Mouse (Mus musculus) spleen, adult 18-20 months (tissue): Measurements from ENCODE around the gene Gfy.
"Not testable (repeated sequence)": the region's sequence is repeated elsewhere in the genome, so short reads cannot be mapped to it uniquely, and the experiment has no call there.

Source experiments
- DNase-seq, 2 experiments: peaks; one replicate each; pipeline ENCODE4 v3.0.0; 2022; ENCODE audit warnings: mixed read lengths in 2 of 2

The Gfy gene

DNA sequence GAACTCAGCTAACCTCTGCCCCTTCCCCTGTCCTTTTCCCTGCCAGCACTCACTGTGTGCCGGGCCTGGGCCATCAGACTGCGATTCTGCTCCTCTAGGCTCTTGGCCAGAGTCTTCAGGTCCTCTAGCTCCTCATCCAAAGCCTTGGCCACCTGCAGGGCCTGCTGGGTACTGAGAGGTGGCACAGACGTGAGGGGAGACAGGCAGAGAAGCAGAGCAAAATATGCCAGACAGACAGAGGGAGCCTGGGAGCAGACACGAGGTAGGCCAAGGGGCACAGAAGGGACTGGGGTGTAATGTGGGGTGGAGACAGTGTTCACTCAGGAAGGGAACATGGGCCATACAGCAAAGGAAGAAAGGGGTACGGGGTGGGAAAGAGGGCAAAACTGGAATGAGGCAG, 14.0 kb upstream of the Gfy start:
- DNase-seq, result no peak

DNA sequence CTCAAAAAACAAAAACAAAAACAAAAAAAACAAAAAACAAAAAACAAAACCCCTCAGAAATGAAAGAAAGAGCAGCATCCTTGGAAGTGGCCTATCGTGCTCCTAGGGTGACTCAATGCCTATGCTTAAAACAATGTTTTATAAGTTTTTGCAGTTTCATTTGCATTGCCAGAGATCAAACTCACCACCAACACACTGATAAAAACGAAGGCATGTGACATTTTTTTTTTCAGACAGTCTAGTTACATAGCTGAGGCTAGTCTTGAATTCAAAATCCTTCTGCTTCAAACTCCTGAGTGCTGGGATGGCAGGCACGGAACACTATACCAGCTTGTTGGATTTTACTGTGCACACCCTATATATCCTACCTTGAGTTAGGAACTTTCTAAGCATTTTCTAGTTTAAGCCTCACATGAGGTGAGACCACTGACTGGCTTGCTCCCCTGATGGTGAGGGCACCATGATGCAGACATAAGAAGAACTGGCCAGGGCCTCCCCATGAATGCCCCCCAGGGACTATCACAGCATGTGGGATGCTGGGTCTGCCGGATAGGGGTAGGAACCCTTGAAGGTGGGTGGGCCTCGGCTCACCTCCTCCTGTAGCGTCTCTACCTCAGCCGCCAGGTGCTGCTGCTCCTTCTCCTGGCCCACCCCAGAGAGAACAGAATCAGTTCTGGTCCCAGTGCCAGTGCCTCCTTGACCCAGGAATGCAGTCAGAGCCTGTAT, 13.4 kb upstream of the Gfy start:
- no peak for DNase-seq

DNA sequence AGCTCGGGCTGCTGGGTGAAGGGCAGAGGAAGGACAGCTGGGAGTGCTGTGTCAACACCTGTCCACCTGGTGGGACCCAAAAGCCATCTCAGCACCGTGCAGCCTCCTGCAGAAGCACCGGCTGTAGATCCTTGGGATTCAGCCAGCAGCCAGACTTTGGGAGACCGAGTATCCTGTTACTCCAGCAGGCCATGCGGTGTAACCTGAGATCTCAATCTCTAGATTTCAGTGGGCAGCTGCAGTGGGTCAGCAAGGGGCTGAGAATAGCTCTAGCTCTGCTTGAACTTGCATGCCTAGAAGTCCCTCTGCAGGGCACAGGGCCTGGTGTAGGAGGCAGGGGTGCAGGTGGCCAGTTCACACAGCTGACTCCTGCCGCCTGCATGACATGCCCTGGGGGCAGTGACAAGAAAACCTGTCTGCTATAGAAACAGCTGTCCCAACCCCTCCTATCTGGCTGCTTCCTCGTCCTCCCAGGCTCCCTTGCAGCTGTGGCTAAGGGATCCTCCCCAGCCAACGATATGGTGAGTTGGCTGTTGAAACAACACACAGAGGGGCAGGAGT, 12.5 kb upstream of the Gfy start:
- DNase-seq, result no peak

DNA sequence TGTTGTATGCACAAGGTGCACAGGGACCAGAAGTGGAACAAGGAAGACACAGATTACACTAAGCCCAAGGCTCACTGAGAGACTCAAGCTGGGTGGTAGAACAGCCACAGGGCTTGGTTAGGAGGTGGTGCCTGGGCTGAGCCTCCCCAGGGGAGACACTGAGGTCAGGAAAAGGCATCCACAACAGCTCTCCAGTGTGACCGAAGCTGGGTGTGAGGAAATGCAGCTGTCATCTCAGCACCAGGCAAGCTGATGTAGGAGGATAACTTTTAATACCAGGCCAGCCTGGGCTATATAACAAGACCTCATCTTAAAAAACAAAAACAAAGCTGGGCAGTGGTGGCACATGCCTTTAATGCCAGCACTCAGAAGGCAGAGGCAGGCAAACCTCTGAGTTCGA, 11.8 kb upstream of the Gfy start:
- no peak for DNase-seq

DNA sequence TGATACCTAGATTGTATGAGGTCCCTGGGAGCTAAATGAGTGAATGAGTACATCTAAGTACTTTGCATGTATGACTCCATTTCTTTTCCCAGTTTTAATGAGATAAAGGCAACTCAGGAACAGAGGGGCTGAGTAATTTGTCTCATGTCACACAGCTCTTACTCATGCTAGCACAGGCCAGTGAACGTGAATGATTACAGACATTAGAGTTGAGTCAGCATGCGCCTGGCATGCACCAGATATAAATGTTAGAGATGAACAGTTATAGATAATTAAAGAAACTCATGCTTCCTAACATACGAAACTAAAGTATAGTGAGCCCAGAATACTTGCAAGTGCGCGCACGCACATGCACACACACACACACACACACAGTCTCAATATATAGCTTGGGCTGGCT, 10.8 kb upstream of the Gfy start:
- DNase-seq, result no peak

DNA sequence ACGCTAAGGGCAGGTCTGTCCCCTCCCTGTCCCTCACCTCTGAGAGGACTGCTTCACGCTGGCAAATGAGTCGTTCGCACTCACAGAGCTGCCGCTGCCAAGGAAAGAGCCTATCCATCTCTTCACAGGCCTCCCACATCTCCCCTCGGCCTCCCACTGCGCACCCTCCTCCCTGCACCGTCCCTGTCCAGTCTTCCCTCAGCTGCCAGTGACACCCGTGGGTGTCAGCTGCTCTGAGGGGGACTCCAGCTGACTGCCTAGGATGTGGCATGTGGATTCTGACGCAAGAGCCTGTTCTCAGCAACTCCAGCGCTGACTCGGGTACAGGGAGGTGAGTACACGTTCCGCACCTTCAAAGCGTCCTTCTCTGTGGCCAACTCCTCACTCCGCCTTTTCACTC, 10.2 kb upstream of the Gfy start:
- no peak for DNase-seq

DNA sequence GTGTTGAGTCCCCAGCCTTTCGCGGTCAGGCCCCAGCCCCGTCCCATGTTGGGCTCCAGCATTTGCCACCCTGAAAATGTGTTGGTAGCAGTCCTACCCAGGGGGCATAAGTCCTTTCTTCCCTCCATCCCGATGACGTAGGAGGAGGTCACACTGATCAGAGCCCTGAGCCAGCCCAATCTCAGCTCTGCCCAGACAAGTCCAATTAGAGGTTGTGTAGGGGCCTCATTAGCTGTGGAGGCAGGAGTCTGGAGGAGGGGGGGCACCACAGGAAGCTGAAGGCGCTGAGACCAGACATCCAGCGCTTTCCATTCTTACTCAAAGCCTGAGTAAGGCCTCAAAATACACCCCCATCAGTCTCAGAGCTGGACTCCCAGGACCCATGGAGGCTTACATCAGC, 6.6 kb upstream of the Gfy start:
- DNase-seq, result no peak

DNA sequence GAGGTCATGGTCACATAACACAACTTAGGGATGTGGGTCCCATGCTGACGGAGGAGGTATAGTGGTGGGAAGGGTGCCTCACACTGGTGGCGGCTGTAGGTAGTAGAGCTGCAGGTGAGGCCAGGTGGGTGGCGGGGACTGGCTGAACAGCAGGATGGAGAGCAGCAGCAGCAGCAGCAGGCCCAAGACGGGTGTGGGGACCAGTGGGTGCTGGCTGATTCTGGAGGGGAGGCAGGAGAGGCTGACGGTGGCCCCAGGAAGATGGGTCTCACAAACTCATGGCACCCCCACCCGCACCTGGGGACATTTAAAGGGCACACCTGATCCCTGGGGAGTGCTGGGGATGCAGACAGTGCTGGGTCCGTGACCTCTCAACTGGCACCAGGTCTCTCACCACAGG, 4.3 kb upstream of the Gfy start:
- no peak for DNase-seq

DNA sequence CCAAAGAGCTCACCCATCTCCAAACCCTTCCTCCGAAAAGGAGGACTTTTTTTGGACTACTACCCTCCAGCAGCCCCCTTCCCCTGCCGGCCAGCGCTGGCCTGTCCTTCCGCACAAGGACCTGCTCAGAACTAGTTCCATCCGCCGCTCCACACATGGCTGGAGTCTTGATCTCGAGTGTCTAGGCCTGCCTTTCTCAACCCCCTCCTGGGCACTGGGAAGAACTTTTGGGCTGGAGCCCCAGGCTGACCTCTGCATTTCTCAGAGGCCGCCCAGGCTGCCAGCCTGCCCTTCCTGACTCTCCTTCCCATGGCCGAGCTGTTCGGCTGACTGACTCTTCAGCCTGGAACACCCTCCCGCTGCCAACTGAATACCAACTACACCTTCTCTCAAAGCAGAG, 3.2 kb upstream of the Gfy start:
- no peak for DNase-seq

DNA sequence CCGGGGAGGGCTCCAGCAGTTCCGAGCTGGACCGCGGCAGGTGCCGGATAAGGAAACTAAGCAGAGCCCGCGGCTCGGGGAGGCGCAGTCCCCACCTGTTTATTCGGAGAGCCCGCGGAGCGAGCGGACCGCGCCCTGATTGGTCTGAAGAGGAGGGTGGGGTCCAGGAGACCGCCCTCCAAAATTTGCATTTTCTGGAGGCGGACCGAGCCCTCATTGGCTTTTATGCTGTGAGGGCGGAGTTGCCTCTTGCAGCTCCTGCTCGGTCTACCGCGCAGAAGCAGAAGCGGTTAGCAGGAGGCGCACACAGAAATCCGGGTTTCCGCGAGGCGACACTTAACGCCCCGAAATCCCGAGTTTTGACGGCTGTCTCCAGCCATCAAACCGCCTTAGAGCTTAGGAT, 2.8 kb upstream of the Gfy start:
- DNase-seq, result peak; percentile 73 to 78

DNA sequence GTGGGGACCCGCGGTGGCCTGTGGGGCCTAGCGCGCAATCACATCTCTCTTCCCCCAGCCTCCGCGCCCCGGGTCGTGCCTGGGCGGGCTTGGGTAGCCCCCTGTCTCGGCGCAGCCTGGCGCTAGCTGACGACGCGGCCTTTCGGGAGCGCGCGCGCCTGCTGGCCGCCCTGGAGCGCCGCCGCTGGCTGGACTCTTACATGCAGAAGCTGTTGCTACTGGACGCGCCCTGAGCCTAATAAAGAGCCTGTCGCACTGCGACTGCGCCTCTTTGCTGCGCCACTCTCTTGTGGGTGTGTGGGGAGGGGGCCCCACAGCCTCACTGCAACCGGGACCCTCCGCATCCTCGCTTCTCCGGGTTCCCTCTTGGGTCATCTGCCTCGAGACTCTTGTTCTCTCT, 2.2 kb upstream of the Gfy start:
- no peak for DNase-seq

DNA sequence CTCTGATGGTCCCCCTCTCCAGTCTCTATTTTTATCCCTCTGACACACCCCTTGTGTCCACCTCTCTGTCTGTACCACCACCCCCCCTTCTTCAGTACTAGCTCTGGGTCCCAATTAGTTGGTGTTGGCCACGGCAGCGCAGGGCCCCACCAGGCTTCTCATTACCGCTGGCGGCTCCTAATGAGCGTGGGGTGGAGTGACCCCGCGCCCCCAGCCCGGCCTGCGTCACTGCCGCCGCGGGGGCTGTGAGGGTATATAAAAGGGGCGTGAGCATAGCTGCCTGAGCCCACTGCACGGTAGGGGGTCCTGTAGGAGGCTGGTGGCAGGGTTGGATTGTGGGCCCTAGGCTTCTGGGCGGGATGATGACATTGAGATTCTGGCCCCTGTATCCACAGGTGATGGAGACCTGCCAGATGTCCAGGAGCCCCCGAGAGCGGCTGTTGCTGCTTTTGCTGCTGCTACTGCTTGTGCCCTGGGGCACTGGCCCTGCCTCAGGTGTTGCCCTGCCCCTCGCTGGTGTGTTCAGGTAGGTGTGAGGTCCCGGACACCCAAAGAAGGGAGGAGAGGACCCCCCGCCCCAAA, 1.6 kb upstream of the Gfy start, which contains the start of gene Pth2:
Gene Pth2, plus strand, starts transcription at position 100 of the 582 bp plus-strand sequence.
- no peak for DNase-seq

DNA sequence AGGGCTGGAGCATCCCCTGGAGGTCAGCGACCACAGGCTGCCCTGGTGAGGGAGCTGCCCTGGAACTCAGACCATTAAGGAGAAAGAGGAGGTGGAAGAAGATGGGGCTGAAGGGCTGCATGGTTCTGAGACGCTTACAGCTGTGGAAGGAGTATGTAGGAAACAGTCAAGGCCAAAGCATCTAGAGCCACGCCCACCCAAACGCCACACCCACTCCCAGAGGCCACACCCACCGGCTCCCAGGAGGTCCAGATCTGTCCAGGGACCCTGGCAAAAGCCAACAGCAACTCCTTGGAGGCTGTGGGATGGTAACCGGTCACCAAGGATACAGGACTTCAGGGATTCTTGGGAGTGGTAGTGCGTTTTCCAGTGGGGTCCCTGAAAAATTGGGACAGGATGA, 819 bp downstream of the Gfy start:
- no peak for DNase-seq

DNA sequence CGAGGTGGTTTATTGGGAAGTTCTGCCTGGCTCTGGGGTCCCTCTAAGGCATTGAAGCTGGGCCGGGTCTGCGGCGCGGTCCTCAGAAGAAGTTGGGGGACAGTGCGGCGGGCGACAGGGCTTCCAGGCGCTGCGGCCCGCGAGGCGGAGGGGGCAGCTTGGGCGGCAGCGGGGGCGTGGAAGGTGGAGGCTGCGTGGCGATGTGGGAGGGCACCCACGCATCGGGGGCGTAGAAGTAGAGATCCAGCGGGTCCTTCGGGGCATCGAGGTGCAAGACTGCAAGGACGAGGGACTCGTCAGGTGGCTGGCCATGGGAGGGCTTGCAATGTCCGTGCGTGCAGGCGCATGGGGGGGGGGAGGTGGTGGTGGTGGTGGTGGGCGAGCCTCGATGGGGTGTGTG, 3.0 kb downstream of the Gfy start:
- no peak for DNase-seq

DNA sequence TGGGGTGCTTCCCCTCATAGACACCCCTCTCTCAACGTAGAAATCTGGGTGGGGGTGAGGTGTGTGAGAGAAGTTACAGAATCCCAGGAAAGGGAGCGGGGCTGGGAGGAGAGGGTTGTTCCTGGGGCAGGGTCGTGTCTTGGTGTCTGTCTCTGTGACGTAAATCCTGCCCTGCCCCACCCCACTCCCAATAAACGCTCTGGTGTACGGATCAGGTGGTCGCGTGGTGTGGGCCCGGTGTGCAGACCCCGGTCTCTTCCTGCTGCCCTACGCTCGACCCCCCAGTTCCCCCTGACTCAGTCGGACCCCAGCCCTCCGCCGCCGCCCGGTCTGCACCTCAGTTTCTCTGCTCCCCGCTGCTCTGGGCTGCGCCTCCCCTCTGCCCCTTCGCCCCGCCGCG, 3.4 kb downstream of the Gfy start:
- no peak for DNase-seq

DNA sequence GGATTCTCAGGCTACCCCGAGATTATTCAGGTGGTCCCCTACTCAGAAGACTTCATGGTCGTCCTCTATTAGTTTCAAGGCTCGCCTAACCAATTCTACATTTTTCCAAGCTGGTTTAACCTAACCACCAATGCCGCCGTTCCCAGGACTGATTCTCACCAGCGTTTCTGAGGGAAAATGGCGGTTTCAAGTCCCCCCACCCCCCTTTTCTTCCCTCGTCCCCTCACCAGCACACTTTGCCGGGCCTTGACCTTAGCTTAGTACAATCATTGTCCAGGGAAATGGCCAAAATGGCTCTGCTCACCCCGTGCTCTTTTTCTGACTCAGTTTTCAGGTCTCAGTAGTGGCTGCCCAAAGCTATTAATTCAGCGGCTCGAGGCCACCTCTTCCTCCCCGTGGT, 4.0 kb downstream of the Gfy start:
- DNase-seq, result no peak

DNA sequence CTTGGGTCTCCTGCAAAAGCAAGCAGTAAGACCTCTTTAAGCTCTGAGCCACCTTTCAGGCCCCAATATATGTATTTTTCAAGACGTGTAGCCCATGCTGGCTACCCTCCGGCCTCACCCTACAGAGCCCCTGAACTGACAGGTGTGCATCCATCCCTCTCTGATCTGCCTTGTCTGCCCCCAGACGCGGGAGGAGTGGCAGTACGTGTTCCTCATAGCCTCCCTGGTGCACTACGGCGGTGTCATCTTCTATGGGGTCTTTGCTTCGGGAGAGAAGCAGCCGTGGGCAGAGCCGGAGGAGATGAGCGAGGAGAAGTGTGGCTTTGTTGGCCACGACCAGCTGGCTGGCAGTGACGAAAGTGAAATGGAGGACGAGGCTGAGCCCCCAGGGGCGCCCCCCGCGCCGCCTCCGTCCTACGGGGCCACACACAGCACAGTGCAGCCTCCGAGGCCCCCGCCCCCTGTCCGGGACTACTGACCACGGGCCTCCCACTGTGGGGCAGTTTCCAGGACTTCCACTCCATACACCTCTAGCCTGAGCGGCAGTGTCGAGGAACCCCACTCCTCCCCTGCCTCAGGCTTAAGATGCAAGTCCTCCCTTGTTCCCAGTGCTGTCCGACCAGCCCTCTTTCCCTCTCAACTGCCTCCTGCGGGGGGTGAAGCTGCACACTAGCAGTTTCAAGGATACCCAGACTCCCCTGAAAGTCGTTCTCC, 4.6 kb downstream of the Gfy start:
- no peak for DNase-seq

DNA sequence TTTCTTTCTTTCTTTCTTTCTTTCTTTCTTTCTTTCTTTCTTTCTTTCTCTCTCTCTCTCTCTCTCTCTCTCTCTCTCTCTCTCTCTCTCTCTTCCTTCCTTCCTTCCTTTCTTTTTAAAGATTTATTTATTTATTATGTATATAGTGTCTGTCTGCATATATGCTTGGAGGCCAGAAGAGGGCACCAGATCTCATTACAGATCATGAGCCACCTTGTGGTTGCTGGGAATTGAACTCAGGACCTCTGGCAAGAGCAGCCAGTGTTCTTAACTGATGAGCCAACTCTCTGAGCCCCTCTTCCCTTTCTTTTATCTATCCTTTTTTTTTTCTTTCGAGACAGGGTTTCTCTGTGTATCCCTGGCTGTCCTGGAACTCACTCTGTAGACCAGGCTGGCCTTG, 5.6 kb downstream of the Gfy start:
- not testable (repeated sequence) for DNase-seq

DNA sequence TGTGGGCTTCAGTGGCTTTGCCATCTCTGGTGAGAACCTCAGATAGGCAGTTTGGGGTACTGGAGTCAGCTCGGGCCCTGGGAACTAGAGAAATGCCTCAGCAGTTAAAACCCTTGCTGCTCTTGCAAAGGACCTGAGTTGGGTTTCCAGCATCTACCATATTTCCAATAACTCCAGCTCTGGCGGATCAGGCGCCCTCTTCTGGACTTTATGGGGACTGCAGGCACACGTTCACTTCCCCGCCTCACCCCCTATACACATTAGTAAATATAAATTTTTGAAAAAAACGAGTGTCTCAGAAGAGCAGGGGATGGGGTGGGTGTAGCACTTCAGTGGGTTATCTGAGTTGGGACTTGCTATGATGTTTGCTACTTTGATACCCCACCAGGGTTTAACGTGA, 6.4 kb downstream of the Gfy start:
- peak in 1 of 2 experiments; percentile 49 for DNase-seq

DNA sequence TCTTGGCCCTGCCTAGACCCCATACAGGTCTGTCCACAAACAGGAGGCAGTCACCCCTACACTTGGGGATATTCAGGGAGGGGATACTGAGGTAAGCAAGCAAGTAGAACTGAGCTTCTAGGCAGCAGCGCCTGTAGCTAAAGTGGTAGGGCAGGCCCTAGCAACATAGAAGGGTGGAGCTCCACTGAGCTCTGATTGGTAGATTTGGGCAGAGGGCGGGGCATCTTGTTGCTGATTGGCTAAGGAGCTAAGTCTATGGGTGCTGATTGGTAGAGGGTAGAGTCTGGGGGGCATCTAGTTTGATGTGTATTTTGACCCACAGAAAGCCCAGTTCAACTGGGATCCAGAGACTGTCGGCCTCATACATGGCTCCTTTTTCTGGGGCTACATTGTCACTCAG, 9.9 kb downstream of the Gfy start:
- DNase-seq, result no peak

DNA sequence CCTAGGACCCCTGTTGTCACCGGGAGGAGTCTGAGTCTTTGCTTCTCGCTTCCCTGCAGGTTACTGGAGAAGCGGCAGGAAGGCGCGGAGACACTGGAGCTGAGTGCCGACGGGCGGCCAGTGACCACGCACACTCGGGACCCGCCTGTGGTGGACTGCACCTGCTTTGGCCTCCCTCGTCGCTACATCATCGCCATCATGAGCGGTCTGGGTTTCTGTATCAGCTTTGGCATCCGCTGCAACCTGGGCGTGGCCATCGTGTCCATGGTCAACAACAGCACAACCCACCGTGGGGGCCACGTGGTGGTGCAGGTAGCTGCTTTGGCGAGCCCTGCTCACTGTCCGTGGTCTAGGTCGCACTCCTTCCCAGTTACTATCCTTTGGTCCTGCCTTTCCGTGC, 10.7 kb downstream of the Gfy start:
- no peak for DNase-seq

DNA sequence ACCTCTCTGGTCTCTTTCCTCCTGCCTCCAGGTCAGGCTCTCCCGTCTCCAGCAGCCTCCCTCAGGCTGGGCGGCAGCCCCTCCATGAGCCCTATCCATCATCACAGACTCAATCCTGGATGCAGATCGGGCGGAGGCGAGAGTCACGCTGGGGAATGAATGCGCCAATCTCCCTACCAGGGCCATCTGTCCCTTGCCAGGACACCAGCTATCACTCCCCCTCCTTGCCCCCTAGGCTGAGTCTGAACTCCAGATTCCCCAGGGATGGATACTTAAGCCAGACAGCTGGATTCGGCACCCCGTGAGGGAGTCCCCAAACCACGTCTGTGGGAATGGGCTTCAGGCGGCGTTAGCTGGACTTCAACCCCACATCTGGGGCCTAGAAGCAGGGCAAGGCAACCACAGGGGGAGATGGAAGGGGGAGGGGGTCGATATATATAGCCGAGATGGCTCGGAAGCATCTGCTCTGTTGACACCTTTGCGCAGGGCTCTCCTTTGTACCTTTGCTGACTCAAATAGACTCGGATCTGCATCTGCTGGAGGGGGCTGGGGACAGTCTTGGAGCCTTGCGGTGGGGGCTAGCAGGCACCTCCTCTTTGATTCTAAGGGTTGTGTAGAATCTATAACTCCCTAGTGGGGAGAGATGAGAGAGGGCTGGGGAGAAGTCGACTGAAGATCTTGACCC, 11.5 kb downstream of the Gfy start:
- no peak for DNase-seq

DNA sequence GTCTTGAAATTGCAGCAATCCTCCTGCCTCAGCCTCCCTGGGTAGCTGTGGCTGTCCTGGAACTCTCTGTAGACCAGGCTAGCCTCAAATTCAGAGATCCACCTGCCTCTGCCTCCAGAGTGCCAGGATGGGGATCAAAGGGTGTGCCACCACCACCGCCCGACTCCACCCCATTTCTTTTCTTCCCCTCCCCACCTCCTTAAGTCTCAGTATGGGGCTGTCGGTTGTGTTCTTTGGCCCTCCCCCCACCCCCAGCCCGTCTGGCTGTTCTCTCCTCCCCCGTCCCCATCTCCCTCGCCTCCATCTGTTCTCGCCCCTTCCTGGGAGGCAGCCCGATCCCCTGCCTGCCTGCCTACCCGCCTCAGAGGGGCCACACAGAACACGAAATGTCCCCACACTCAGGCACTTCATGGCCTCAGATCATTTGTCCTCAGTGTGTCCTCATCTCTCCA, 12.4 kb downstream of the Gfy start:
- DNase-seq, result no peak
